Mouse (Mus musculus): ENCODE data around the gene Defb48.

The Defb48 gene

GRCm38 (mm10) chr14:62928101-62928541 lies 56.2 kb downstream of the Defb48 start:
- no peak for DNase-seq

All from embryo, embryonic 11 days (tissue).